Mouse (Mus musculus) MEL-GATA-1-ER (cell line): Measurements from ENCODE around the gene Gm26938.

ENCODE experiments used
- DNase-seq: peaks from one replicate; pipeline ENCODE4 v3.0.0-alpha.2; 2012; ENCODE audit warnings: low read depth; ENCODE audit errors: extremely low read depth

Gene Gm26938

DNA sequence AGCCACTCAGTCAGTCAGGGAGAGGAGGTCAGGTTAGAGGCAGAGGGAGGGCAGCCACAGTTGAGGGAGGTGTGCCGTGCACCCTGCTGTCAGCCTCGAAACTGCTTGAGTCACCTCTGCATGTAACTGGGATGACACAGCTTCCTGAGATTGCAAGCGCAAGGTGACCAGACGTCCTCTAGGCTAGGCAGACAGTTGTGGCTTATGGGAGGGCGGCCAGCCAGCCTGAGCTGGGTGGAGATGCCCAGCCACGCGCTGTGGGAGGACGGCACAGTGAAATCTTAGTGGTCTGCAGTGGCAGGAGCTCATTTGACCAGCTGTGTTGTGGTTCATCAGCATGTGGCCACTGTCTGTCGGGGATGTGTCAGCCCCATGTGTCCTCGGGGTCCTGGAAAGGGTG lies 31.3 kb downstream of the Gm26938 start:
- no peak for DNase-seq

DNA sequence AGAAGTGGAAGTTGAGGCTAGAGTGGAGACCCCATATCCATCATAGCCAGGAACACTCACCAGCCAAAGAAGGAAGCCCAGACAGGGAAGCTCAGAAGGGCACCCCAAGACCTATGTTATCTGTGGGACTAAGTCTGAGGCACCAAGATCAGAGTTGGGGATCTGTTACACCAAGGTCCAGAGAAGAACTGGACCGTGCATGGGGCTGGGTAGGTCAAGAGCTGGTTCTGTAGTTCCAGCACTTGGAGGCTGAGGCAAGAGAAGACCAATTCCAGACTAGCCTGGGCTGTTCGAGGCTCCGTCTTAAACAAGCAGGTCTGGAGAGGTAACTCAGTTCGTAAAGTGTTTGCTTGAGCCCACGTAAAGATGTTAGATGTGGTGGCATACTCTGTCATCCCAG lies 32.1 kb downstream of the Gm26938 start:
- no peak for DNase-seq

DNA sequence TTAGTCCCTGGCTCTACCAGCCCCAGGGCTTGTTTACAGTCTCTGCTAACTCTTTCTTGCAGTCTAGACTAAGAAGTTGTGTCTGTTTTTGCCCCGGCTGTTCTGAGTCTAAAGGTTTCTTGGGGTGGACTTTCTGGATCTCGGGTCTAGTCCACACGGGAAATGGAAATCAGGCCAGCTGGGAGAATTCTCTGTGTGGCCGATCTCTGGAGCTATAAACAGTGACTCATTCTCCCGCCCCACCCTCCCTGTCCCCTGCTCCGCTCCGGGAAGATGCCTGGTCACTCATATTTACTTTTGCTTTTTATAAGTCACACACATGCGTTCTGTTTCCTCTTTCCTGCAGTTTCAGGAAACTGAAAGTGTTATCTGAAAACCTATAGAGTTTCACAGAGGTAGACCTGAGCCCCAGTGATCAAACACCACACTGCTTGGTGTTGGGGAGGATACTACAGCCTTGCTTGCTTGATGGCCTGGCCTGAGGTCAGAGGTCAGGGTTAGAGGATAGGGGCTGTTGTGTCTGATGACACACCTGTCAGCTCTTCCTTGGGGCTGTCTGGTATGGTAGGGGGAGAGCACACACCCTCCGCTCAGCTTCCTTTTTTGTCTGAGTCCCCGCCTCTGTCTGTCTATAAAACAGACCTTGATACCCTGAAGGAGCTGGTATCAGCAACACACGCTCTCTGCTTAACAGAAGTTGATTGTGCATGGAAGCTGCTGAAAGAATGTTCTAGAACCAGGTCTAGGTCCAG lies 32.7 kb downstream of the Gm26938 start:
- DNase-seq = peak; percentile 78

DNA sequence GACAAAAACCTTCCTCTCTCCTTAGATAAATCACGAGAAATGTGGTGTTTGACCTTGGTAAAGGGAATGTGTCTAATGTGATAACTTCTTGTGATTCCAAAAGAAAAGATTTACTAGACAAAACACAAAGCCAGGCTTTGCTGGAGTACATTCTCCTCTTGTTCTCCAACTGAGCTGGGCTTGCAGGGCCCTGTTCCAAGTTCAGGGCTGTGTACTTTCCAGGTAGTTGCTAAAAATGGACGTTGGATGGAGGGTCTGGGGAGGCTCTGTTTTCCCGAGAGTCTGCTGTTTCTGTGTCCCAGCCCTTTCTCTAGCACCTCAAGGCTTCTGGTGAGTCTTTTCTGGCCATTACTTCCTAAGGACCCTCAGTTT lies 33.3 kb downstream of the Gm26938 start:
- DNase-seq = no peak

DNA sequence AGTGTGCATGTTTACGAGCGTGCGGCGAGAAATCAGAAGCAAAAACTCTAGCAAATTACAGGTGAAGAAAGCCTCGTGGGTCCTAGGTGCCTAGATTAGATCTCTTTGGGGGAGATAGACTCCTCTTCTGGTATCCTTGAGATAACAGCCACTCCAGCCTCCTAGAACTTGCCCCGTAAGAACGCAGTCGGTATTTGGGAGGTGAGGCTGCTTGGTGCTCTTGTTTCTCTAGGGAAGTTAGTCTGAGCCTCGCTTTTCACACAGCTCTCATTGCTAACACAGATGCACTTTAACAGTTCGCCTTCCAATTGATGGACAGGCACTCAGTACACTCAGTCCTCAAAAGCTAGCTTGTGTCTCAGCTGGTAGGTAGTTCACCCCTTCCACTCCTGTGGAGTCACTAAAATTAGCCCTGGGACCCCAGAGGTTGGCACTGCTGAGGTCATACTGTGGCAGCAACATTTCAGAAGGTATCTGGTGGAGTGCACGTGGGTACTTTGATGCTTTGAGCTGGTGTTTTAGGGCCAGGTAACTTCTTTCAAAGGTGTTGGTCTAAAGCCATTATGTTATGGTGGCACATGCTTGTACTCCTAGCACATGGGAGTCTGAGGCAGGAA lies 33.9 kb downstream of the Gm26938 start:
- DNase-seq = no peak

DNA sequence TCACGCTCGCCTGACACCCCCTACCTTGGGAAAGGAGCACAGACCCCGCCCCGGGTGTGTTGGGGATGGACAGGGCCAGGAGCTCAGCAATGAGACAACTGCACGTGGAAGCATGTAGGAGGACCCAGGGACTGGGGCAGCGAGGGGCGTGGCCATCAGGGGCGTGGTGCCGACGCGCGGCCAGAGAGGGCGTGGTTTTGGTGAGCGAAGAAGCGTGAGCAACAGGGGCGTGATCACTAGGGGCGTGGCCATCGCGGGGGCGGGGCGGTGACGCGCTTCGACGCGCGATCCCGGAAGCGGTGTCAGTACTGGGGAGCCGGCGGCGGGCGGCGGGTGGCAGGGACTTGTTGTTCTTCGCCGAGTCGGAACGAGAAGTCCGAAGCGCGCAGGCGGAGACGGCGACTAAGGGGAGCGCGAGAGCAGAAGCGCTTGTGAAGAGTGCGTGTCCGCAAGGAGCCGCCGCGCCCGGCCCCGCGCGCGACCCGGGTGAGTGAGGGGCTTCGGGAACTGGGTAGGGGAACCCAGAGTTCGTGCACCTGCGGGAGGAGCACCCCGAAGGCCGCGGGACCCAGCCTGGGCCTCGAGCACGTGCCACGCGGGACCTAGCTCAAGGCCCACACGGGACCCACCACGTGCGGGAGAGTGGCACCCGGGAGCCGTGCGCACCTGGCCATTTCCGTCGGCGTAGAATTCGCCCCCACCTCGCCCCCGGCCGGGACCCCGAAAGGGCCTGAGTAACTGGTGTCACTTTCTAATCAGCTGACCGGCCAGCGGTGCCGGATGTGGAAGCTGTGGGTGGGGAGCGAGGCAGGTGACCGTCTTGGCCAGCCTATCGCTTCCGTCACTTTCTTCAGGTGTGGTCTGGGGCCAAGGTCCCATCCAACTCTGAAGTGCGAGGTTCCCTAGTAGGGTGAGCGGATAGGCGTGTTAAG lies 34.7 kb downstream of the Gm26938 start, which contains the start of gene Mafk:
Gene Mafk, plus strand, starts transcription at position 287 of the 932 bp plus-strand sequence.
- peak; percentile 85 for DNase-seq

DNA sequence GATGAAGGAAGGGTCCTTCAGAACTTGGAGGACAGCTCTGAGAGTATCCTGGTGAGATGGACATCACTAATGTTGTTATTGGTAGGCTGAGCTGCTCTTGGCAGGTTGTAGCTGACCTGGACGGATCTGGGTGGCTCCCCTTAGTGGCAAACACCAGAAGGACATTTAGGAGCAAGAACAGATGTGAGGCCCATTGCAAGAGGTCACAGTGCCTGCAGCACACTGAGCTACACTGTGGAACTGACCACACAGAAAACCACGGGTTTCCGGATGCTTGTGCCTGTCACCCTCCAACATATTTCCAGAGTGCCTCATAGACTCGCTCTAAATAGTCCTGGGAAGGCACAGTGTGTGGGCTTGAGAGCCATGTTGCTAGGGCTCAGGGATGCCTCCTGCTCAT lies 36.7 kb downstream of the Gm26938 start:
- DNase-seq = no peak

DNA sequence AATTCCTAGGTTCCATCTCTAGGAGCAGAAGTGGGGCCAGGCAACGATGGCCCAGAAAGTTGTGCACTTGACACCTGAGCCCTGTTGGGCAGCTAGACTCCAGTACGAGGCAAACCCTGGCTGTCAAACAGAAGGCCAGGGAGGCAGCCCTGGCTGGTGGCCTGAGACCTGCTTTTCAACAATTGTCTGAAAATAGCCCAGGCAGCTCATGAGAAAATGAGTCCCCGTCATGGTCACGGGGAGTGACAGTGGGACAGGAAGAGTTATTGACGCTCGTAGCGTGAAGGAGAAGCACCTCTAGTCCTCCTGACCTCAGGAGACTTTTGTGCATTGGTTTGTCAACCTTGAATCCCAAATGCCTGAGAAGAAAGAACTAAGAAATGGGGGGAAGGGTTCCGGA lies 44.8 kb downstream of the Gm26938 start:
- DNase-seq = no peak

DNA sequence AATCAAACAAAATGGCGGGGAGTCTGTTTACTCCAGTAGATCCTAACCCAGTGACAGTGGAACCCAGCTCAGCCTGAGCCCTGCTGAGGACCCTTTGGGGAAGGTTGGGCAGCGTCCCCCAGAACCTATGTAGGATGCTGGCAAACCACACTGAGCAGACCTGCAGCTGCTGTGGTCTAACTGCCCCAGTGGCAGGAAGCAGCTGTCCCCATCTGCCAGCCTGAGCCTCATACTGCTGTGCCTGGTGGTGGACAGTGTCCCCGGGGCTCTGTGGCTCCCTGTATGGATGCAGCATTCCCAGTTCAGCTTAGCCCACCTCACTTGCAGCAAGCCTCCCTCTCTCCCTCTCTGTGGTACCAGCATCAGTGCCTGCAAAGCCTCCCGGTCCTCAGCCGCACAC lies 49.2 kb downstream of the Gm26938 start:
- DNase-seq = no peak

DNA sequence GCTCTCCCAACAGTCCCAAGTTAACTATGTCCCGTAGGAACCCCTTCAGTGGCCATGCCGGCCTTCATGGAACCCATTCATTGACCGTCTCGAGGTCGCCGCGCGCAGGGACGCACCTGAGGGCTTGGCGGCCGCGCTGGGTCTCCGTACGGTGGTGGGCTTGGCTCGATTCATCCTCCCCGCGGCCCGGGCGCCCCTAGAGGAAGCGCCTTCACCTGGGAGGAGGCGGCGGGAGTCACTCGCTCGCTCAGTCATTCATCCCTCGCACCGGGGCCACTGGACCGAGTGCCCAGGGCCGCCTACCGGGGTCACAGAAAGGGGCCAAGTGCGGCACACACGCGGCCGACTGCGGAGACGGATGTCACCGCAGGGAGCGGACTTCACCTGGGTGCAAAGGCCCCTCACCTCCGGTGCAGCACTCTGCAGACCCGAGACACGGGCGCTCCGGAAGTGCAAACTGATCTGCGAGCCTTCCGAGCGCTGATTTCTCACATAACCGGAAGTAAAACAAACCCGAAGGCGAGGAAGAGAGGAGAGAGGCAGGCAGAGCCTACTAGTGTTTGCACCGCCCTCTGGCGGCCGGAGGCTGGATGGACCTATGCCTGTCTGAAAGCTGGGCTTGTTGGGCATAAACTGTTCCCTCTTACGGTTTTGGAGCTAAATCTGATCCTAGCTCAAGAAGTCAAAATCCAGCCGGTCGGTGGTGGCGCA lies 50.8 kb downstream of the Gm26938 start, which contains the start of gene Ints1:
Gene Ints1, minus strand, starts transcription at position 459 of the 711 bp plus-strand sequence.
- peak; percentile 94 for DNase-seq

DNA sequence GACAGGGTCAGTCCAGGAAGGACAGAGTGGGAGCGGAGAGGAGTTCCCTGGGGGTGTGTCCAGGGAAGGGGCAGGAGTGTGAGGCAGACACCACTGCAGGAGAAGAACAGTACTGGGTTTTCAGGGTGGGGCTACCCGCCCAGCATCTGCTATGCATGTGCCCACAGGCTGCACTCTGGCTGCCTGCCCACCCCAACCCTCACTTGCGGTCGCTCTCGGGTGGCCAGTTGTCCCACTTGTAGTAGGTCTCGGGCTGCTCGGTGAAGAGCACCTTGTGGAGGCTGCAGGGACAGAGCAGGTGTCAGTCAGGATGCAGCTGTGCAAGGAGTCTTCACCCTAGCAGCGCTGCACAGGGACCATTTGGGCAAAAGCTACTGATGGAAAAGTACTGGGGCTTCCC lies 58.0 kb downstream of the Gm26938 start:
- no peak for DNase-seq

DNA sequence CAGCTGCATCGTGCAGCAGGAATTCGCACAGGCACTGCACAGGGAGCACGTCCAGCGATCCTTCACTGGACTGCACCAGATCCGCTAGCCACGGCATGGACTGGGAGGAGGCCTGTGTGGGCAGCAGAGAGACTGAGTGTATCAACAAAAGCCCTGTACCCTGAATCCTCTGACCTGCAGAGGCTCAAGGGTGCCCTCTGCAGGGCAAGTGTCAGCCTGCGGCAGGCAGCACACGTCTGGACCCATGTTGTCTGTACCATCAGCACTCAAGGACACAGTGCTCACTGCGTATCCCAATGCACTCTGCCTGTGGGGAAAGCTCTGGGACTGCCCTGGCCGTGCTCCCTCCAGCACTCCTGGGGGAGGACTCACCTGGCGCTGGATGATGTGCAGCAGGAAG lies 61.9 kb downstream of the Gm26938 start:
- DNase-seq = no peak

DNA sequence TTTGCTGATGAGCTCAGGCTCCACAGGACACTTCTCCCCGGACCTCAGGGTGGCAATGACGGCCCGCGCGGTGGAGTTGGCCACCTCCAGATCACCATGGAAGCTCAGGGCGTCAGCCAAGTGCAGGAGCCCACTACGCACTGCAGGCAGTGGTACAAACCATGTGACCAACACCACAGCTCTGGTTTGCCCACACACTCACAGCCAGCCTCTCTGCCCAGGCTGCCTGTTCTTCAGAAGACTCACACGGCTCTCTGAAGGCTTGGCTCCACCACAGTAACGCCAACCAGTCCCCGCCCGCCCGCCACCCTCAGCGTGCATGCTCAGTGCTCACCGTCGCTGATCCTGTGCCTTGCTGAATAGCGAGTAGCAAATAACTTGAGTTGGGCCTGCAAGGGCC lies 68.1 kb downstream of the Gm26938 start:
- no peak for DNase-seq
